Mouse (Mus musculus) liver, postnatal 0 days (tissue): ENCODE results near the gene Gm36176.

Source experiments
- CTCF ChIP-seq: sonication (generic); IDR thresholded peaks from 2 replicates; pipeline ENCODE4 v1.5.1; 2016; ENCODE audit warnings: antibody characterized with exemption, low read depth
- EP300 ChIP-seq: IDR thresholded peaks from 2 replicates; pipeline ENCODE4 v1.6.1; 2016; ENCODE audit warnings: antibody characterized with exemption, low read depth, mild to moderate bottlenecking

GRCm38 (mm10) chr10:77811743-77812142 lies 34.9 kb upstream of the Gm36176 start, which contains the start of gene Gm9507:
- TF ChIP-seq EP300 = no peak
- TF ChIP-seq CTCF = no peak
